Mouse (Mus musculus): ENCODE measurements around the gene Aak1.

GRCm38 (mm10) chr6:86804646-86805045, 44.7 kb upstream of the Aak1 start:
- TF ChIP-seq POLR2A (IDR thresholded peaks at IDR 0.05; ENCODE audit: insufficient read length, low read depth) (no peak), USF1 (IDR thresholded peaks at IDR 0.05; ENCODE audit: low read depth) (no peak), MAX (IDR thresholded peaks at IDR 0.05; ENCODE audit: low read depth) (no peak), E2F4 (IDR thresholded peaks at IDR 0.05; ENCODE audit: insufficient read depth) (no peak), MYOD1 (IDR thresholded peaks at IDR 0.05; ENCODE audit: control insufficient read depth in 1 of 3, insufficient read length in 2 of 3, low read depth in 2 of 3) (no peak), POLR2AphosphoS2 (IDR thresholded peaks at IDR 0.05; ENCODE audit: insufficient read length, low read depth) (no peak), MYOG (IDR thresholded peaks at IDR 0.05; ENCODE audit: control insufficient read depth in 1 of 3, insufficient read depth in 1 of 3, insufficient read length in 2 of 3, low read depth in 2 of 3) (no peak), TCF12 (IDR thresholded peaks at IDR 0.05; ENCODE audit: insufficient read depth, poor library complexity, severe bottlenecking) (no peak), SRF (IDR thresholded peaks at IDR 0.05; ENCODE audit: control insufficient read depth, insufficient read length, low read depth) (no peak), TCF3 (IDR thresholded peaks at IDR 0.05; ENCODE audit: insufficient read length, low read depth) (no peak), REST (IDR thresholded peaks at IDR 0.05; ENCODE audit: insufficient read depth, insufficient read length) (no peak), CEBPB (IDR thresholded peaks at IDR 0.05; ENCODE audit: insufficient read depth, poor library complexity, severe bottlenecking) (no peak)
